Mouse (Mus musculus) thymus, postnatal 4 days (tissue): ENCODE data around the gene Chn2.

Experiments
- DNase-seq: peaks from one replicate; pipeline ENCODE4 v3.0.0; 2021

Chn2 gene

GRCm38 (mm10) chr6:54120889-54121288, 81.5 kb downstream of the Chn2 start:
- DNase-seq: no peak

GRCm38 (mm10) chr6:54124519-54124918, 85.2 kb downstream of the Chn2 start:
- no peak for DNase-seq

GRCm38 (mm10) chr6:54125536-54125935, 86.2 kb downstream of the Chn2 start:
- no peak for DNase-seq

- DNase-seq: no peak
These were observed 87.1 kb downstream of the Chn2 start for GRCm38 (mm10) chr6:54126225-54126992.

- DNase-seq: peak; percentile 55
These were observed 87.8 kb downstream of the Chn2 start for GRCm38 (mm10) chr6:54126993-54127697.

- DNase-seq: no peak
These were observed 89.3 kb downstream of the Chn2 start for GRCm38 (mm10) chr6:54128702-54129101.

GRCm38 (mm10) chr6:54129570-54129969, 90.2 kb downstream of the Chn2 start:
- no peak for DNase-seq

- no peak for DNase-seq
These were observed 91.5 kb downstream of the Chn2 start for GRCm38 (mm10) chr6:54130881-54131280.

- no peak for DNase-seq
These were observed 93.2 kb downstream of the Chn2 start for GRCm38 (mm10) chr6:54132576-54132975.

GRCm38 (mm10) chr6:54133231-54133630, 93.9 kb downstream of the Chn2 start:
- no peak for DNase-seq

- DNase-seq: no peak
These were observed 98.8 kb downstream of the Chn2 start for GRCm38 (mm10) chr6:54138157-54138556.

- DNase-seq: no peak
These were observed 101.1 kb downstream of the Chn2 start for GRCm38 (mm10) chr6:54140488-54140887.

- DNase-seq: no peak
These were observed 101.8 kb downstream of the Chn2 start for GRCm38 (mm10) chr6:54141165-54141564.

GRCm38 (mm10) chr6:54142848-54143651, 103.7 kb downstream of the Chn2 start:
- DNase-seq: peak; percentile 32

GRCm38 (mm10) chr6:54143652-54143960, 104.3 kb downstream of the Chn2 start:
- no peak for DNase-seq

GRCm38 (mm10) chr6:54148844-54149526, 109.6 kb downstream of the Chn2 start:
- no peak for DNase-seq

- DNase-seq: no peak
These were observed 111.5 kb downstream of the Chn2 start for GRCm38 (mm10) chr6:54150821-54151220.

GRCm38 (mm10) chr6:54151443-54152241, 112.3 kb downstream of the Chn2 start:
- no peak for DNase-seq

- no peak for DNase-seq
These were observed 117.7 kb downstream of the Chn2 start for GRCm38 (mm10) chr6:54157097-54157496.

GRCm38 (mm10) chr6:54158317-54158716, 119.0 kb downstream of the Chn2 start:
- no peak for DNase-seq

GRCm38 (mm10) chr6:54160677-54161076, 121.3 kb downstream of the Chn2 start:
- no peak for DNase-seq

GRCm38 (mm10) chr6:54161246-54161645, 121.9 kb downstream of the Chn2 start:
- DNase-seq: no peak
